Mouse (Mus musculus): Measurements from ENCODE around the gene Zhx3. TPM values are rescaled to one million over a fixed set of nuclear protein-coding genes. Genes with fewer than 3 reads are reported as not detected.

The Zhx3 gene
- polyA plus RNA-seq, 1 experiment: 19.8 TPM

DNA sequence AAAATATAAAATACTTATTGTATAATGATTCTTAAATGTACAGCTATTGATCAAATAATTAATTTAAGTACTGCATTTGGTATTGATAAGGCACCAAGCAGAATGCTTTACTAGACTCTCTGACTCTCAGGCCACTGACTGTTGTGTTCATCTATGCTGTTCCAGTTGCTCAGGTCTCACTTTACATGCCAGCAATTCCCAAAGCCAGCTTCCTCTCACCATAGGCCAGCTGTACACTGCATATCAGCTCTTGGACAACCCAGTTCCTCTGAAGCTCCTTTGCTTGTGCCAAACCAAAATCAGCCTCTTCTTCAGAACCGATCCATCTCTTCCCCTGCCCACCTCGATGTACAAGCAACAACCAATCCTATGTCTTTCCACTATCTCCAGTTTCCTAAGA lies 24.6 kb downstream of the Zhx3 start:
- Histone ChIP-seq H3K4me1 (ENCODE audit: control insufficient read depth, insufficient read depth, low read length) (peaks cover 3% of the 10 kb centered on the region), H3K27ac (ENCODE audit: insufficient read depth, low read length) (no peak overlapping the region), H3K4me3 (ENCODE audit: insufficient read depth, low read length) (no peak overlapping the region)
- TF ChIP-seq CTCF (IDR thresholded peaks at IDR 0.05; ENCODE audit: extremely low read depth, insufficient read depth, low read length) (no peak), POLR2A (IDR thresholded peaks at IDR 0.05; ENCODE audit: extremely low read depth, insufficient read depth, low read length) (no peak)

- TF ChIP-seq CTCF (IDR thresholded peaks at IDR 0.05; ENCODE audit: extremely low read depth, insufficient read depth, low read length): no peak
- no peak for TF ChIP-seq POLR2A (IDR thresholded peaks at IDR 0.05; ENCODE audit: extremely low read depth, insufficient read depth, low read length)
- Histone ChIP-seq H3K27ac (ENCODE audit: insufficient read depth, low read length) (no peak overlapping the region), H3K4me1 (ENCODE audit: control insufficient read depth, insufficient read depth, low read length) (peaks cover 3% of the 10 kb centered on the region), H3K4me3 (ENCODE audit: insufficient read depth, low read length) (no peak overlapping the region)
These were observed 25.1 kb downstream of the Zhx3 start for GRCm38 (mm10) chr2:160847664-160848063.

- TF ChIP-seq POLR2A (IDR thresholded peaks at IDR 0.05; ENCODE audit: extremely low read depth, insufficient read depth, low read length): no peak
- TF ChIP-seq CTCF (IDR thresholded peaks at IDR 0.05; ENCODE audit: extremely low read depth, insufficient read depth, low read length): no peak
- peak overlapping the region; percentile 66; the same call in 1 of the 2 replicates for H3K27ac ChIP-seq (ENCODE audit: insufficient read depth, low read length)
- peaks cover 2% of the 10 kb centered on the region for H3K4me1 ChIP-seq (ENCODE audit: control insufficient read depth, insufficient read depth, low read length)
- no peak overlapping the region for H3K4me3 ChIP-seq (ENCODE audit: insufficient read depth, low read length)
These were observed 32.0 kb downstream of the Zhx3 start for GRCm38 (mm10) chr2:160840838-160841237.

DNA sequence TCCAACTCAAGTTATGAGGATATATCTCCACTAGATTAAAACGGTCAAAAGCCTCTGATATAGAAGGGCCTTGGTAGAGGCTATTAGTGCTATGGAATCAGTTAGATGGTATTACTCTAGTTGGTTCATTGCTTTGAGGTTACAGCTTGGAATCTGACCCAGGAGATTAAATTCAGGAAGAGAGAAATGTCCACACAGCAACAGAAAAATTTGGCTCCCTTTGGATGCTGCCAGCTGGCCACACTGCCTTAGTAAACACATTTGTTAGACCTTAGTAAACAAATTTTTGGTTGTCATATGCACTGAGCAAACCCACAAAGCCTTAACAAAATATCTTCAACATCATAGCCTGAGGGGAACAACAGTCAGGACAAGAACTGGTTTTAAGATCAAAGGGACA lies 62.0 kb downstream of the Zhx3 start:
- no peak overlapping the region for H3K27ac ChIP-seq (ENCODE audit: insufficient read depth, low read length)
- no peak for TF ChIP-seq POLR2A (IDR thresholded peaks at IDR 0.05; ENCODE audit: extremely low read depth, insufficient read depth, low read length)
- TF ChIP-seq CTCF (IDR thresholded peaks at IDR 0.05; ENCODE audit: extremely low read depth, insufficient read depth, low read length): no peak
- no peak overlapping the region for H3K4me3 ChIP-seq (ENCODE audit: insufficient read depth, low read length)
- peaks cover 2% of the 10 kb centered on the region; the same call in 1 of the 2 replicates for H3K4me1 ChIP-seq (ENCODE audit: control insufficient read depth, insufficient read depth, low read length)

DNA sequence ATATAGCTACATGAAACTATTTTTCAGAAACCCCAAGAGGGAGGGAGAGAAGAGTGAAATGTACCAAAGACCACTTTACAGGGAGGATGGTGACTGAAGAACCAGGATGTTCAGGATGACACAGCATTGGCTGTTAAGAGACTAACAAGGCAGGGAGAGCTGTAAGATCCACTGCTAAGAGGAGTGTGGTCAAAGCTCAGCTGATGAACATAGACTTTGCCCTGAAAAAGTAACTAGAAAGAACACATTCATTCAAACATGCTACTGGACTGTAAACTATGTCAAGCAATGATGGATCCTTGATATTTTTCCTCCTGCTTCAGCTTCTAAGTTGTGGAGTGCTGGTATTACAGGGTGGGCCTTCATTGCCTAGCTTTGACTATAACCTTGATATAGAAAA lies 62.4 kb downstream of the Zhx3 start:
- no peak overlapping the region for H3K4me3 ChIP-seq (ENCODE audit: insufficient read depth, low read length)
- H3K4me1 ChIP-seq (ENCODE audit: control insufficient read depth, insufficient read depth, low read length): peaks cover 2% of the 10 kb centered on the region; the same call in 1 of the 2 replicates
- TF ChIP-seq CTCF (IDR thresholded peaks at IDR 0.05; ENCODE audit: extremely low read depth, insufficient read depth, low read length) (no peak), POLR2A (IDR thresholded peaks at IDR 0.05; ENCODE audit: extremely low read depth, insufficient read depth, low read length) (no peak)
- H3K27ac ChIP-seq (ENCODE audit: insufficient read depth, low read length): no peak overlapping the region

DNA sequence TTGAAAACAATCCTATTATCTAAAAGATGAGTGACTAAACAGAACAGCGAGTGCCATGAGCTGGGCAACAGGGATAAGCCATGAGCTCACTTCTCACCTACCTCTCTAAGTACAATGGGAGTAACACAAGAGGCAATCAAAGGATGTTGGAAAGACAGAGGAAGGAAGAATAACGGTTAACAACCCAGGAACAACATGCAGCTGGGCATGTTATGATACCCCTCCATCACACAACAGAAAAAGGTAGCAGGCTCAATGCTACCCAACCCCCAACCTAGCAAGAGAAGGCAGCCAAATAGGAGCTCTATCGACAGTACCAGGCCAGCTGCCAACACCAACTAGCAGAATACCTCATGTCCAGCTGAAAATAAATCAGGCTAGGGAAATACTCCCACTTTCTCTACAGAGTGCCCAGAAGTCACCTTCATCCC lies 66.7 kb downstream of the Zhx3 start:
- Histone ChIP-seq H3K27ac (ENCODE audit: insufficient read depth, low read length) (peak overlapping the region; percentile 38), H3K4me1 (ENCODE audit: control insufficient read depth, insufficient read depth, low read length) (peaks cover 3% of the 10 kb centered on the region; the same call in 1 of the 2 replicates), H3K4me3 (ENCODE audit: insufficient read depth, low read length) (no peak overlapping the region)
- no peak for TF ChIP-seq CTCF (IDR thresholded peaks at IDR 0.05; ENCODE audit: extremely low read depth, insufficient read depth, low read length)
- TF ChIP-seq POLR2A (IDR thresholded peaks at IDR 0.05; ENCODE audit: extremely low read depth, insufficient read depth, low read length): no peak

DNA sequence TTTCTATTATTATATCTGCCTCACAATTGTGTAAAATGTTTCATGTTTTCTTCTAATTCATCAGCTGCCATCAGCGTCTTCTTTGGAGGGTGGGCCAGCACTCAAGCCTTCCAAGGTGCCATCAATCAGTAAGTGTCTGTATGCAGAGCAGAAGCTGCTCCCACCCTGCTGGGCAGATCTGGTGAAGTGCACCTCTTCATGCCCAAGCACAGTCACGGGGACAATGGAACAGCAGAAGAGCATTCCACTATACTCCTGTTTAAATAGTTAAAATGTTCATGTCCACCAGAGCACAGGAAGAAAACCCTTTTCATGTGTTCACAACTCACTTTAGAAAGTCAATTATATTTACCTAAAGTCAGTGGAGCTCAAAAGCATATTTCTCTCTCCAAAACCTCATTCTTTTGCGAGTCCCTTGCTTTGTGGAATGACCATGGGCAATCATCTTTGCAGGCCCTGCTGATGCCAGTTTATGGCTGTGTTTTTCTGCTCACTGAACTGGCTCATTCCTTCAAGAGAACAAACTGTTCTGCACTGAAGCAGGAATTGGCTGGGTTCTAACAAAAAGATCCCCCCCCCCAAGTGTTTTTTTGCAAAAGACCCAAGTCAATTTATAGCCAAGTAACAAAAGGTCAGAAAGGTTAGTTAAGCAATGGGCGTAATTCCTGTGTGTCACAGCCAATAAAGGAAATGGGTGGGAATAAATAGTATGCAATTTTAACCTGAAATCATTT lies 67.8 kb downstream of the Zhx3 start:
- H3K4me1 ChIP-seq (ENCODE audit: control insufficient read depth, insufficient read depth, low read length): peaks cover 3% of the 10 kb centered on the region; the same call in 1 of the 2 replicates
- H3K4me3 ChIP-seq (ENCODE audit: insufficient read depth, low read length): no peak overlapping the region
- TF ChIP-seq CTCF (IDR thresholded peaks at IDR 0.05; ENCODE audit: extremely low read depth, insufficient read depth, low read length) (no peak), POLR2A (IDR thresholded peaks at IDR 0.05; ENCODE audit: extremely low read depth, insufficient read depth, low read length) (no peak)
- H3K27ac ChIP-seq (ENCODE audit: insufficient read depth, low read length): peak overlapping the region; percentile 60; the same call in 1 of the 2 replicates

- no peak overlapping the region for H3K4me3 ChIP-seq (ENCODE audit: insufficient read depth, low read length)
- TF ChIP-seq CTCF (IDR thresholded peaks at IDR 0.05; ENCODE audit: extremely low read depth, insufficient read depth, low read length) (no peak), POLR2A (IDR thresholded peaks at IDR 0.05; ENCODE audit: extremely low read depth, insufficient read depth, low read length) (no peak)
- no peak overlapping the region for H3K27ac ChIP-seq (ENCODE audit: insufficient read depth, low read length)
These were observed 70.5 kb downstream of the Zhx3 start for GRCm38 (mm10) chr2:160802326-160802725.

DNA sequence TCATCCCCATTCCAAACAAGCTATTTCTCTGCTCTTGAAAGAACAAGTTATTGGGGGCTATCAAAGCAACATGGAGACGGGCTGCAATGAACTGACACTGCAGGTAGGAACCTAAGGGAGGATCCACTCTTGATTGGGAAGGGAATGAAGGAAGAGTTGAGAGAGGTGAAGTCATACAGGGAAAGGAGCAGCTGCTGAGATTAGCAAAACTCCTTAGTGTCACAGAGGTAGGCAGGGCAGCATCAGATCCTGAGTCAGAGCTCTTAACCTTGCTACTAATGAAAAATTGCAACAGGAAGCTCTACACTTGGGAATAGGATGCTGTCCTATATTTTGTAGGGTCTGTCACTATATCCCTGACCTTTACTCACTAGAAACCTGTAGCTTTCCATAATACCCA lies 71.8 kb downstream of the Zhx3 start:
- H3K27ac ChIP-seq (ENCODE audit: insufficient read depth, low read length): no peak overlapping the region
- H3K4me3 ChIP-seq (ENCODE audit: insufficient read depth, low read length): no peak overlapping the region
- H3K4me1 ChIP-seq (ENCODE audit: control insufficient read depth, insufficient read depth, low read length): peaks cover 4% of the 10 kb centered on the region; the same call in 1 of the 2 replicates
- TF ChIP-seq CTCF (IDR thresholded peaks at IDR 0.05; ENCODE audit: extremely low read depth, insufficient read depth, low read length) (no peak), POLR2A (IDR thresholded peaks at IDR 0.05; ENCODE audit: extremely low read depth, insufficient read depth, low read length) (no peak)

More at GRCm38 (mm10) chr2:160802326-160802725, 70.5 kb downstream of the Zhx3 start:
- peaks cover 3% of the 10 kb centered on the region; the same call in 1 of the 2 replicates for H3K4me1 ChIP-seq (ENCODE audit: control insufficient read depth, insufficient read depth, low read length)

DNA sequence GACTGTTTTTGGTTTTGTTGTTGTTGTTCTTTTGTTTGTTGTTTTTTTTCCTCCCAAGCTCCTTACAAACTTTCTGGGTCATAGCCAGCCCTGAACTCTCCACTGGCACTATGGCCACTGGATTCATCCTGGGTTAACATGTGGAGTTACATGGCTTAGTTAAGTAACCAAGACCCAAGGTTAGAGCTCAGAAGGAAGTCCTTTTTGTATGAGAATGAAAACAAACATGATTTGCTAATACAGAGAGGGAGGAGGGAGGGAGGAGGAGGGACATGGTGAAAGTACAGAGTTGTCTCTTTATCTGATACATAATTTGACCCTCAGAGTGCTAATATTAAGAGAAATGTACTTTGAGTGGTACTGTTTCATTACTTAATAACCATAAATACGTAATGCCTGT lies 74.6 kb downstream of the Zhx3 start:
- peaks cover 3% of the 10 kb centered on the region; the same call in 1 of the 2 replicates for H3K4me1 ChIP-seq (ENCODE audit: control insufficient read depth, insufficient read depth, low read length)
- TF ChIP-seq CTCF (IDR thresholded peaks at IDR 0.05; ENCODE audit: extremely low read depth, insufficient read depth, low read length): no peak
- TF ChIP-seq POLR2A (IDR thresholded peaks at IDR 0.05; ENCODE audit: extremely low read depth, insufficient read depth, low read length): no peak
- no peak overlapping the region for H3K4me3 ChIP-seq (ENCODE audit: insufficient read depth, low read length)
- peak overlapping the region; percentile 71; the same call in 1 of the 2 replicates for H3K27ac ChIP-seq (ENCODE audit: insufficient read depth, low read length)
